Mouse (Mus musculus): ENCODE data around the gene Mapk1ip1l.

- TF ChIP-seq CTCF (conservative IDR thresholded peaks at IDR 0.05; ENCODE audit: low read length) (no peak), POU5F1 (IDR thresholded peaks at IDR 0.05; ENCODE audit: borderline replicate concordance, low read length) (no peak), NANOG (IDR thresholded peaks at IDR 0.05; ENCODE audit: borderline replicate concordance, low read length) (no peak)
Measured at GRCm38 (mm10) chr14:47371689-47372088, 73.6 kb downstream of the Mapk1ip1l start.

All from E14TG2a.4 (cell line).